Mouse (Mus musculus) adipocyte (in vitro differentiated cells): ENCODE results near the gene Thbs4.
"Not testable (repeated sequence)": the region's sequence is repeated elsewhere in the genome, so short reads cannot be mapped to it uniquely, and the experiment has no call there.

ENCODE experiments used
- DNase-seq: peaks from one replicate; pipeline ENCODE4 v3.0.0-alpha.2; 2016; ENCODE audit warnings: low spot score

The Thbs4 gene

DNA sequence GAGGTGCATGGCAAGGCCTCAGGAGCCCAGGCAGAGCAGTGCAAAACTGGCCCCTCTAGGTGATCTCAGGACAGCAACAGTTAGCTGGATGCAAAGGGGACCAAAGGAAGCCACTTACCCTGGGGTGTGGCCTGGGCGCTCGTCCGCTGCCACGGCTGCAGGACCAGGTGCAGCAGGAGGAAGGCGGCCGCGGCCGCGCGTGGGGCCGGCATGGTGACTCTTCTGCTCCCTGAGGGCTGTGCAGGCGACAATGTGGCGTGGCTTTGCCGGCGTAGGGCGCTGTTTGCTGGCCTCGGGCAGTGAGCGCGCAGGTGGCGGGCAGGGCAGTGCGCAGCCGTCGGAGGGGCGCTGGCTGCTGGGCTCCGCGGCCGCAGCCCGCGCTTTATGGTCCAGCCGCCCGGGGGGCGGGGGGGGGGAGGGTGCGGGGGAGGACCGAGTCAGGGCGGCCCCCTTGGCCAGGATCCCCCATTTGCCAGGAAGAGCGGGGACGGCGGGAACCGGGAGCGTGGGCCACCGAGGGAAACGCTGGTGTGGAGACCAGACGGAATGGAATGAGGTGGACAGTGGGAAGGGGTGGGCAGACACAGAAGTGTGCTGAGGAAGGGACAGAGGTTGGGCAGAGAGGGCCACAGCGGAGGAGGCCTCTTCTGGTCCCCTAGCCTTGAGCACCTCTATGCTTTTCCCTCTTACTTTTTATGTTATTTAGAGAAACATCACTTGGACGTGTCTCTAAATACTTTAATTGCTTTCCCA, at the start of gene Thbs4:
Thbs4 (minus strand) TSS at position 357 of the 753 bp plus-strand sequence.
- no peak for DNase-seq

DNA sequence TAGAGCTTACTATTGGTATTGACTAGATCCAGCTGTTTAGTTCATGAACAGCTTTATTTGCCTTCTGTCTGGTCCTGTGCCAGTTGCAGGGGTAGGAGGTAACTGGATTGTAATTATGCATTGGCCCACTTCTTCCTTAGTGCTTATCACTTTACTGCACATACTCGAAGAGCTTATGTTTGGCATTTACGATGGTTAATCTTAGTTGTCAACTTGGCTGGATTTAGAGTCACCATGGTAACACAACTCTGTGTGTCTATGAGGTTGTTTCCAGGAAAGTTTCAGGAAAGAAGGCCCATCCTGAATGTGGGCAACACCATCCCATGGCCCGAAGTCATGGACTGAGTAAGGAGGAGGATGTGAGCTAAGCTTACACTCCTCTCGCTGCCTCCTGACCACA, 38.5 kb upstream of the Thbs4 start:
- DNase-seq, result no peak

- DNase-seq, result no peak
Observed at GRCm38 (mm10) chr13:92828820-92829219, 34.2 kb upstream of the Thbs4 start.

DNA sequence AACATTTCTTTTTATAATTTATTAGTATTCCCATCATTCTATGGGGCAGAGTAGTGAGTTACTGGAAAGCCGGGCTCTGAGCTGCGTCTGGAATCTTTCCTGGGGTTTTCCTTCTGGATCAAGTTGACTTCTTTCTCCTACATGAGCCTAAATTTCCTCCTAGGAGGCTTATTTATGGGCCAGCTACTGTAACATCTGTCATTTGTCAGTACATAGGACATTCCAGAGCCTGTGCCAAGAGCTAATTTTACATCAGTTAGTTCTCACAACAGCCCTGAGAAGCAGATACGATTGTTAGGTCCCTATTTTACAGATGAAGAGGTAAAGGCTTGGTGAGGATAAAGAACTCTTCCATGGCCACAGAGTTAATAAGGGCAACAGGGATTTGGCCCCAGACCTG, 22.7 kb upstream of the Thbs4 start:
- DNase-seq, result no peak

GRCm38 (mm10) chr13:92816329-92816728, 21.7 kb upstream of the Thbs4 start:
- no peak for DNase-seq

DNA sequence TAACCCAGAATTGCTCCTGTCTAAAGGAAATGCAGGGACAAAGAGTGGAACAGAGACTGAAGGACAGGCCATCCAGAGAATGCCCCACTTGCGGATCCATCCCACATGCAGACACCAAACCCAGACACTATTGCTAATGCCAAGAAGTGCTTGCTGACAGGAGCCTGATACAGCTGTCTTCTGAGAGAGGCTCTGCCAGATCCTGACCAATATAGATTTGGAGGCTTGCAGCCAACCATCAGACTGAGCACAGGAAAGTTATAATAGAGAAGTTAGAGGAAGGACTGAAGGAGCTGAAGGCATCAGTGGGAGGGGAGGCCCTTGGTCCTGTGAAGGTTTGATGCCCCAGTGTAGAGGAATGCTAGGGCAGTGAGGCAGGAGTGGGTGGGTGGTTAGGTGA, 16.0 kb upstream of the Thbs4 start:
- DNase-seq, result not testable (repeated sequence)

DNA sequence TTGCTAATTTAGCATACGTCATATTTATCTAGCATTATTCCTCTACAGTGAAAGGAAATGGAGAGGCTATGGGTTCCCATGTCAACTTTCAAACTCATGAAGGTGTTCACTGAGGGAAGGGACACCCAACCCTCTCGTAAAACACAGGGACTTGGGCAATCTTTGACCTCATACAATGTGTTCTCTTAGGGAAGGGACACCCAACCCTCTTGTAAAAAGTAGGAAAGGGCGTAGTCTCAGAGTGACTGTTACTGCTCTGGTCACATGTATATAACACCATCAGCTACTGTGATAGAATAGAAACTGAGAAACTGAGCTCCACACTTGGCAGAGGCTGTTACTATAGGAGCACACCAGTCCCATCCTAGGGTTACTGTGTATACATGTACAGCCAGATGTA, 13.2 kb upstream of the Thbs4 start:
- DNase-seq, result no peak

GRCm38 (mm10) chr13:92806785-92807184, 12.2 kb upstream of the Thbs4 start:
- DNase-seq, result no peak

- DNase-seq, result no peak
Observed at GRCm38 (mm10) chr13:92799306-92799925, 4.8 kb upstream of the Thbs4 start.

GRCm38 (mm10) chr13:92798830-92799229, 4.2 kb upstream of the Thbs4 start:
- DNase-seq, result no peak

GRCm38 (mm10) chr13:92793636-92794035, 982 bp downstream of the Thbs4 start:
- DNase-seq, result no peak

DNA sequence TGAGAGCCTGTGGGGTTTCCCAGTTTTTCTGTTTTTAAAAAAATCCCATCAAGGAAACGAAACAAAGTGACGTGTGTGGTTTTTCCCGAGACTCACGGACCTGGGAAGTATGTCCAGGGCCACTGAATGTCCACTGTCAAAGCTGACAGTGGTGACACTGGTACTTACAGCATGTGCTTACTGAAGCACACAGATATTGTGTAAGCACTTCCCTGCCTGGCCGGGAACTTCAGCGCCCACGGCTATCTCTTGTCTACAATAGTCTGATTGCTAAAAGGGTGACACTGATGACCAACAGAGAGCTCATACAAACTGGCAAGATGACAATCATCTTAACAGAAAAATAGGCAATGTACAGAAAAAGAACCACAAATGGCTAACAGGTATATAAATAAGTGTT, 3.1 kb downstream of the Thbs4 start:
- DNase-seq, result no peak

DNA sequence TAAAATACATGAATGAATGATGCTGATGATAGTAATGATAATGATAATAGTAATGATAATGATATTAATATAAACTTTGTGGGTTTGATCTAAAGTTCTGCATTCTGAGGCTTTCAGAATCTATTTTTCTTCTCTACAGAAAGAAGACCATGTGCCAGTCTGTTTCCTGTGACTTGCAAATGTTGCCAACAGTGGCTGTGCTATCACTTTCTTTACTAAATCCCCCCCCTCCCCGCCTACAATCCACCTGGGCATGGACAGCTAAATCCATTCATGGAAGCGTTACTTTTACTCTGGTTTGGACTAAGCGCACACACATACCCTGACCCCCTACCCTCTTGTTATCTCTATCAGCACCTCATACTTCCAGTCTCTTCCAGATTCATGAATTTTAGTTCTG, 10.3 kb downstream of the Thbs4 start:
- DNase-seq, result no peak

- no peak for DNase-seq
Observed at GRCm38 (mm10) chr13:92783551-92783950, 11.1 kb downstream of the Thbs4 start.

DNA sequence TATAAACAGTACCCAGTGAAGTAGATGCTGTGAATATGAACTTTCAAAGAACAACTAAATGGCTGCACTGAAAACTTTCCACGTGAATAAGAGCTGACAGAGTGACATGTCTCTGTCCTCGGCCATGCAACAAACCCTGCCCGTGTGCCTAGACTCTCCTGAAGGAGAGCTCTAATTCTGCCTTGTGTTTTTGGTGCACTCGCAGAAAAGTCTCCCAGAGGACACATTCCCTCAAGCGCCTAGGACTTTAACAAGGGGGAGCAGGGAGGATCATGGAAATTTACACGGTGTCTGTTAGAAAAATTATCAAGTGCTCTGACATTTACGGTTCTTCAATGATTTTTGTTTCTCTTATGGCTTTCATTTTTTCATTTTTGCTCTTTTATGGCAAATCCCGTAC, 13.7 kb downstream of the Thbs4 start:
- DNase-seq, result no peak

GRCm38 (mm10) chr13:92780076-92780475, 14.5 kb downstream of the Thbs4 start:
- no peak for DNase-seq

DNA sequence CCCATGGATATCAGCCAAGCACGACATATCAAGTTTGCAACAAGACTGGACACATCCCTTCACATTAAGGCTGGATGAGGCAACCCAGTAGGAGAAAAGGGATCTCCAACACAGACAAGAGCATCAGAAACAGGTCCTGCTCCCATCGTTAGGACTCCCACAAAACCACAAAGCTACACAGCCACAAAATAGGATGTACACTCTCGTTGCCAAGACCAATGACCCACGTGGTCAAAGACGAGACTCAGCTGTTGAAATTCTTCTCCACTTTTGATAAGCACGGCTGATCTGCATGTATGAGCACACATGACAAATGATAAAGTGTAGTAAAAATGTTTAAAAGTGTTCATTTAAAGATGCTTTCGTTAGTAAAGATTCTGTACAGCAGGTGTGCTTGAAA, 16.0 kb downstream of the Thbs4 start:
- DNase-seq, result no peak

DNA sequence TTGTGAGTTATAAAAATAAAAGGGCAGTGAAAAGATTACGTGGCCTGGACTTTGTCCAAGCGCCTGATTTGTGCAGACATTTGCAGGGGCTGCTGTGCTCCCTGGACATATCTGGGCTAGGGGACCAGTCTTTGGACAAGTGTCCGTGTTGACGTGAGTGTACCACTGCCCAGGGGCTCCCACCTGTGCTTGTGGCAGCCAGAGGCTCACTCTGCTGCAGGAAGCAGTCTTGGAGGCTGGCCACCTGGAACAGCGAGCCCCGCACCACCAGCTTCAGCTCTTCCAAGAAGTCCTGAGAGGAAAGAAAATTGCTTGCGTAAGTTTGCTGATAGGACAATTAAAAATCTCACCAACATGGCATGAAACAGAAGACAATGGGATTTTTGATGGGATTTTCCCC, 18.7 kb downstream of the Thbs4 start:
- no peak for DNase-seq

GRCm38 (mm10) chr13:92774887-92775286, 19.7 kb downstream of the Thbs4 start:
- DNase-seq, result peak; percentile 4

DNA sequence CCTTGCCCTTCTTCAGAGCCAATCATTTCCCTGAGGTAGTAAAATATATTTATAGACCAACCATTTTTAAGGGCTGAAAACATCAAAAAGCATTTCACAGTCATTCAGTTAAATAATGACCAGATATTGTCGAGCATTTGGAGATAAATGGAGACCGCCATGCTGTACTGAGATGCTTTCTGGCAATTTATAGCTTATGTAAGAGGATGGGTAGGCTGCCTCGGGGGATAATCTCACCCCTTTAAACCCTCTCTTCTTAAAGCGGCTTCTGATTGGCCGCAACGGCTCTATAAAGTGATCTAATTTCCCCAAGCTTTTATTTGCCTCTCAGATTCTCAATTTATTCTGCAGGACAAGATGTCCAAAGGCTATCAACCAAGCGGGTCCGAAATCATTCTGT, 22.1 kb downstream of the Thbs4 start:
- no peak for DNase-seq

DNA sequence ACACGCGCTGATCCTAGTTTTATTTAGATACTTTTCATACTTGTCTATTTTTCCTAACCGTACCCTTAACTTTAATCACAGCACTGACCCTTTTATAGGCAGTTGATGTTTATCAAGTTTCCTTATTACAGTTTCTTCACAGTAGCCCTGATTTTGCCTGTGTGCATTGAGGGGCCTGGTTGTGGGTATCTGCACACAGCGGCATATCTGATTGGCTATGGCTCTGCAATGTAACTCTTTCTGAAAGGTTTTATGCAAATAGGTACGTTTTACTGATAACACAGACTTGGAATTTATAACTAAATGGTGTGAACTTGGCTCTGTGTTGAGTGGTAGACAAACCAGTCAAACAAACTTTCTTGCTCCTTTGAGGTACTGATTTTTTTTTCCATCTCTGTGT, 23.1 kb downstream of the Thbs4 start:
- DNase-seq, result no peak

GRCm38 (mm10) chr13:92765454-92766242, 29.0 kb downstream of the Thbs4 start:
- DNase-seq, result no peak

GRCm38 (mm10) chr13:92762322-92762721, 32.3 kb downstream of the Thbs4 start:
- DNase-seq, result no peak
